Mouse (Mus musculus) lung, postnatal 36 days (tissue): Measurements from ENCODE around the gene Gtf3c6.

ENCODE experiments used
- DNase-seq: peaks from one replicate; pipeline ENCODE4 v3.0.0; 2022; ENCODE audit warnings: mixed read lengths

Gene Gtf3c6

GRCm38 (mm10) chr10:40258401-40258966 is 576 bp upstream of the Gtf3c6 start:
- peak; percentile 82 for DNase-seq

- peak; percentile 77 for DNase-seq
Measured at GRCm38 (mm10) chr10:40256716-40257115, 1.2 kb downstream of the Gtf3c6 start.

- no peak for DNase-seq
Measured at GRCm38 (mm10) chr10:40250969-40251368, 6.9 kb downstream of the Gtf3c6 start.

- DNase-seq, result no peak
Measured at GRCm38 (mm10) chr10:40249625-40250024, 8.3 kb downstream of the Gtf3c6 start.

GRCm38 (mm10) chr10:40247166-40247716 is 10.7 kb downstream of the Gtf3c6 start:
- DNase-seq, result no peak

GRCm38 (mm10) chr10:40246374-40247165 is 11.3 kb downstream of the Gtf3c6 start, which contains the start of gene Rpf2:
Gene Rpf2, minus strand, starts transcription at chr10:40247036.
- peak; percentile 88 for DNase-seq

- DNase-seq, result no peak
Measured at GRCm38 (mm10) chr10:40237826-40238225, 20.1 kb downstream of the Gtf3c6 start.

- DNase-seq, result no peak
Measured at GRCm38 (mm10) chr10:40233241-40233640, 24.7 kb downstream of the Gtf3c6 start.

GRCm38 (mm10) chr10:40232442-40232841 is 25.5 kb downstream of the Gtf3c6 start:
- DNase-seq, result no peak

GRCm38 (mm10) chr10:40229725-40230124 is 28.2 kb downstream of the Gtf3c6 start:
- DNase-seq, result no peak

GRCm38 (mm10) chr10:40227660-40228303 is 30.1 kb downstream of the Gtf3c6 start:
- no peak for DNase-seq

GRCm38 (mm10) chr10:40218874-40219273 is 39.0 kb downstream of the Gtf3c6 start:
- DNase-seq, result no peak

GRCm38 (mm10) chr10:40212443-40213169 is 45.3 kb downstream of the Gtf3c6 start:
- peak; percentile 98 for DNase-seq
